Mouse (Mus musculus): ENCODE results near the gene Slc44a4.
"Not testable (repeated sequence)": the region's sequence is repeated elsewhere in the genome, so short reads cannot be mapped to it uniquely, and the experiment has no call there.

The Slc44a4 gene

DNA sequence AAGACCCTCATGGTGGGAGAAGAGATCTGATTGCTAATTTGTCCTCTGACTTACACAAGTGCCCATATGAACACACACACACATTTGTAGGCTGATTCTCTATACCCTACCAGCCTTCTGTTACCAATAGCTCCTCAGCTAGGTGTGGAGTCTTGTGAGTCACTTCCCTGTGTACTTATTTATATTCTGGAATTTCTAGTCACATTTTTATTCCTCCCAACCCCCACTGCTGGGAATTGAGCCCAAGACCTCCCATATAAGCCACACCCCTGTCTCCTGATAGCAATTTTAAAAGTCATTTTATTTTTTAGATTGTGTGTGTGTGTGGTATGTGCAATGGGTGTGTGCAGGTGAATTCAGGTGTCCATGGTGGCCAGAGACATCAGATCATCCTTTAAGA lies 30.1 kb downstream of the Slc44a4 start:
- DNase-seq: no peak

DNA sequence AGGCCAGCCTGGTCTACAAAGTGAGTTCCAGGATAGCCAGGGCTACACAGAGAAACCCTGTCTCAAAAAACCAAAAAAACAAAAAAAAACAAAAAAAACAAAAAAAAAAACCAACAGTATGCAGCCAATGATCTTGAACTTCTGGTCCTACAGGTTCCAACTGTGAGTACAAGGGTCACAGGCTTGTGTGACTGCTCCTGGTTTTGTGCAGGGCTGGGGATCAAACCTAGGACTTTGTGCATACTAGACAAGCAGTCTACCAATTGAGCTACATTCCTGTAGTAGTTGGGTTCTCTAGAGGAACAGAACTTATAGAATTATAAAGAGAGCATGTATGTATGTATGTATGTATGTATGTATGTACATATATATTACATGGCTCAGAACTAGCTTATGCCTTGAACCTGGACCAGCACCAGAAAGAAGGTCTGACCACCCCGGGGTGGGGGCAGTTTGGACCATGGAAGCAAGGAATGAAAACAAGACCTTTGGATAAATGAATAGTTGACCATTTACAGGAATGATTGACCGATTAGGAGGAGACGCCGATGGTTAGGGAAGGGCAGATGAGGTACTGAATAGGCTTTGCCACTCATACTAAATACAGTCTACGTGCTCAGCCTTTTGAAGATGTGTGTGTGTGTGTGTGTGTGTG lies 32.3 kb downstream of the Slc44a4 start:
- no peak for DNase-seq

DNA sequence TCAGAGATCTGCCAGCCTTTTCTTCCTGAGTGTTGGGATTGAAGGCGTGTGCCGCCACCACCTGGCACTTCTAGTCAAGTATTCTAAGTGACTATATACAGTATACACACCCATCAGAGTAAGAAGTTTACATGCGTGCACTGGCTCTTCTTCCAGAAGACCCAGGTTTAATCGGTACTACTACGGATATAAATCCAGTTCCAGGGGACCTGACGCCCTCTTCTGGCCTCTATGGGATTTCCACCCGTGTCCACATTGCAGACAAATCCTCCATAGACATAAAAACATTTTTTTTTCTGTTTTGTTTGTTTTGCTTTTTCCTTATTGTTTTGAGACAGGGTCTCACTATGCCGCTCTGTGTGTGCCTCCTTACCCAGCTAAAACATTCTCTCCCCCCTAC lies 33.3 kb downstream of the Slc44a4 start:
- peak; percentile 41 for DNase-seq

DNA sequence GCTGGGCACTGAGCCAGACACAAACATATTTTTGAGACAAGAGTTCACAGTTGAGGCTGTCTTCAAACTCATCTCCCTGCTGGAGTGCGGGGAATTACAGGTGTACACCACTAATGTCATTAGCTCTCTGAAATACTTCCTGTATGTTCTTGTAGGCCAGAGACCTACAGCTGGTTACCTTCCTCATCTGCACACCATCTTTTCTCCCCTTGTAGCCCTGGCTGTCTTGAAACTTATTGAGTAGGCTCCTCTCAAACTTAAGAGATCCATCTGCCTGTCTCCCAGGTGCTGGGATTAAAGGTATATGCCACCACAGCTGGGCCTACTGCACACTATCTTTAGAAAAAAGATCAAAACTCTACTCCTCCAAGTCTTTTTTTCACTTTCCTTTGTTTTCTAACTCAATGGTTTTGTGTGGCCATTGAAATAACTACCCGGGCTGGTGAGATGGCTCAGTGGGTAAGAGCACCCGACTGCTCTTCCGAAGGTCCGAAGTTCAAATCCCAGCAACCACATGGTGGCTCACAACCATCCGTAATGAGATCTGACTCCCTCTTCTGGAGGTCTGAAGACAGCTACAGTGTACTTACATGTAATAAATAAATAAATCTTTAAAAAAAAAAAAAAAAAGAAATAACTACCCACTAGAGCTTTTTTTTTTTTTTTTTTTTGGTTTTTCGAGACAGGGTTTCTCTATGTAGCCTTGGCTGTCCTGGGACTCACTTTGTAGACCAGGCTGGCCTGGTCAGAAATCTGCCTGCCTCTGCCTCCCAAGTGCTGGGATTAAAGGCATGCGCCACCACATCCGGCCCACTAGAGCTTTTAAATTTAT lies 34.7 kb downstream of the Slc44a4 start:
- not testable (repeated sequence) for DNase-seq

DNA sequence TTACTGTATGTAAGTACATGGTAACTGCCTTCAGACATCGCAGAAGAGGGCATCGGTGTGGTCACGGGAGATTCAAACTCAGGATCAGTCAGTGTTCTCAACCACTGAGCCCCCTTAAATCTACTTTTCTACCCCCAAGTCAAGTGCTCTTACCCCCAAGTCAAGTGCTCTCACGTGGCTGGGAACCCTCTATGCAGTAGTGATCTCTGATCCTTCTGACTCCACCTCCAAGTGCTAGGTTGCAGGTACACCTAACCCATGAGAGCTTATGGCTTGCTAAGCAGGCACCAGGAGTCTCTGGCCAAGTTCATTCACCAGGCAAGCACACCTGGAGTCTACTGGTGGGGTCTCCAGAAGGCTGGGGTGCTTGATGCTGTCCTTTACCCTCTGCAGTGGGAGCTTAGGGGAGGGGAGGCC lies 35.3 kb downstream of the Slc44a4 start:
- DNase-seq: no peak

DNA sequence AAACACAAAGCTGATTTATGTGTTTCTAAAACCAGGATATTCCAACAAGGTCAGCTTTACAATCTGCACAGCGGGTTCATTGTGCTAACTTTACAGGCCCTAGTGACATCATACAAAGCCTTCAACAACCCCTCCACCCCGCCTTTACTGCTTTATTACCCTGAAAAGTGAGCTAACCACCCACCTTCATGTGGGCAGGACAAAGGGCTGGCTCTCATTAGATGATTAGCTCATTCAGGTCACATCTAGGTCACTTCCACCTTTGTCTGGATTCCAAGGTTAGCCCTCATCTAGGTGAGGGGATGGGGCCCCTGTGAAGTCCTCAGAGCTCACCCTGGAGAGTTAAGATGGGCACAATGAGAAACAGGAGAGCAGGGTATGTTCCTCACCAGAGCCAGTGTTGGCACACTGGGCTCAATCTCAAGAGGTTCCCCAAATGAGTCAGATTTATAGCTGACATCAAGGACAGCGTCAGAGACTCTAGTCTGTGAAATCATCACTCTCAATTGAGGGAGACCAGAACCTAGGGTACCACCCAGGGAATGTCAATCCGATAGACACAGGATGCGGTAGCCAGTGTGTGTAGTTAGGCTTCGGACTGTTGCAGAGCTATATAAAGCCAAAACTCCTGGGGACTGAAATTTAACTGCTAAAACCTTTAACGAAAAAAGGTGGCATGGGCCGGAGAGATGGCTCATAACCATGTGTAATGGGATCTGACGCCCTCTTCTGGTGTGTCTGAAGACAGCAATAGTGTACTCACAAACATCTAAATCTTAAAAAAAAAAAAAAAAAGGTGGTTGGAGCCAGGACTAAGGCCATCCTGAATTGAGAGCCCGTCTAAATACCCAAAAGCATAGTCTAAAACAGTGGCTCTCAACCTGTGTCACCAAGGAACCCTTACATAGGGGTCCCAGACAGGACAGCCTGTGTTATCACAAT lies 36.5 kb downstream of the Slc44a4 start:
- no peak for DNase-seq

DNA sequence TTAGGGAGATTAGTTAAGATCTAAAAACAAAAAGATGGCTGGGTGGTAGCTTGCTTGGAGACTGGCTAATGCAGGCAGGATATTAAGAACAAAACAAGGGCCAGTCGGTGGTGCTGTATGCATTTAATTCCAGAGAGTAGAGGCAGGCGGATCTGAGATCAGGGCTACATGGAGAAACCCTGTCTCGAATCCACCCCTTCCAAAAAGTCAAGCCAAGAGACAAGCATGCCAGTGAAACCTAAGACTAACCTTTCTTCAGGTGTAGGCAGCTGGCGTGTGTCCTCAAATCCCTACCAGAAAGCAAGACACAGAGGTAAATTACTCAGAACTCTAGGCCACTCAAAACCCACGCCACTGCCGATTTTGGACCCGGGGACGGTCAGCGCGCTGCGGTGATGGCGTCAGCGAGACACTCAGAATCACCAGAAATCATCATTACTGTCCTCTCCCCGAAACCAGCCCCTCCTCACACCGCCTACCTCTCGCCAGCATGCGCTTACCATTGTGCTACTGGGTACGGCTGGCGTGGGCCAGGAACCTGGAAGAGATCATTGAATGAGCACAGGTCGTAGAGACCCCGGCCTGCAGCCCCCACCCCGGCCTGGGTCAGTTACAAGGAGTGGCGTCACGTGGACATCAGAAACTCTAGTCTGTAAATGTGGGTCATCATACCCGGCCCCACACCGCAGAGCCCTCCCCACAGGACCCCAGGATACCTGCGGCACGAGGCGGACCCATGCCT lies 37.5 kb downstream of the Slc44a4 start:
- DNase-seq: no peak

DNA sequence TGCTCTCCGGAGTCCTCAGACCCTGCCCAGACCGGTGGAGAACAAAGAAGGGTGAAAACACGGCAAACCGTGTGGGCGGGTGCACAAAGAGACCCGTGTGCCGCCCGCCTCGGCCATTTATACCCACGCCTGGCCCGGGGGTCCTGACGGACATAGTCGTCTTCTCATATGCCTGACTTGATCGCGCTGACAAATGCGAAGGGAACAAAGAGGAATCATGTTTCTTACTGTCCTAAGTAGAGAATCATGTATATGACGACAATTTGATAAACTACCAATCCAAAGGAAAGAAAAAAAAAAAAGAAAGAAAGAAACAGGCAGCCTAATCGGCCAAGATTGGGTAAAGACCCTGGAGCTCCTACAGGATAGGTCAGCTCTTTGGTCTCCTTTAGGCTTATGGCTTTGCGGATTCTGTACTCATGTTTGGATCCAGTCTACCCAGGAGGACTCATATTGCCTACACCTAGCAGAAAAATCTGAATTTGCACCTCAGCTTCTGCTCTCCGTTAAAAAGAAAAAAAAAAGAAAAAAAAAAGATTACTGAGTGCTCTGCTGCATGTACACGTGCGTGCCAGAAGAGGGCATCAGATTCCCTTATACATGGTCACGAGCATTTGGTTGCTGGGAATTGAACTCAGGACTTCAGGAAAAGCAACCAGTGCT lies 38.2 kb downstream of the Slc44a4 start:
- peak; percentile 86 for DNase-seq

DNA sequence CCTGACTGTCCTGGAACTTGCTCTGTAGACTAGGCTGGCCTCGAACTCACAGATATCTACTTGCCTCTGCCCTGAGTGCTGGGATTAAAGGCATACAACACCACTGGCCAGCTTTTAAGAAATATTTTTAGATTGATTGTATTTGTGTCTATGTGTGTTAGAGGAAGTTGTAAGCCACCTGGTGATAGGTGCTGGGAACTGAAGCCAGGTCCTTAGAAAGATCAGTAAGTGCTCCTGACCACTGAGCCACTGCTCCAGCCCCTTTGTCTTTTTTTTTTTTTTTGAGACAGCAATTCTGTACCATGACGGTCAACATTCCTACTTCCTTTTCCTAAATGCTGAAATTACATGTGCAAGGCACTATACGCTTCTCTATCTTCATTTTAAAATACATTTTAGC lies 39.0 kb downstream of the Slc44a4 start:
- no peak for DNase-seq

DNA sequence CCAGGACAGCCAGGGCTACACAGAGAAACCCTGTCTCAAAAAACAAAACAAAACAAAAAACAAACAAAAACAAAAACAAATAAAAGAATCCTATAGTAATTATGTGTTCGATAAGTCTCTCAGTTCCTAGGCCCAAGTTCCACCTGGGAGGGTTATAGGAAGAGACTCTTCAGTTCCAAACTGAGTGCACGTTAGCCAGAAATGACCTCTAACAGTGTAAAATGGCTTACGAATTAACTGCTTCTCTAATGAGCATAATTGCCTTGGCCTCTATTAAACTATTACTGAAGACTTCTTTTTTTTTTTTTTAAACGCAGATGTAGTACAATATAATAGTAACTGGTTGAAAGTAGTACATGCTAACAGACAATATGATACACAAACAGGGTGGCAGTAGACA lies 39.6 kb downstream of the Slc44a4 start:
- no peak for DNase-seq

DNA sequence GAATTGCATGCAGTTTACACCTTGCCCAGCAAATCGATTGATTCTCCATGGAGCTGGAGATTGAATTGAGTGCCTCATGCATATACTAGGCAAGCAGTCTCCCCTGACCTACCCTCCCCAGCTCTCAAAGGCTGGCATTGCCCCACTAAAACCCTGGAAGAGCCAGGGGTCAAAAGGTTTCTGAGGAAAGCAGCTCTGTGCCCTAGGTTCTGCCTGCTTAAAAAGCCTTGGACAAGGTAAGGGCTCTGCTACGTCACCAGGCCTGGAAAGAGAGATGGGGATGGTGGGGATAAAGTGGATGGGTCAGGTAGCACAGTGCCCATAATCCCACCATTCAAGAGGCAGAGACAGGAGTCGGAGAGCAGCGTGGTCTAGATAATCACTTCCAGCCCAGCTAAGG lies 40.6 kb downstream of the Slc44a4 start:
- no peak for DNase-seq

DNA sequence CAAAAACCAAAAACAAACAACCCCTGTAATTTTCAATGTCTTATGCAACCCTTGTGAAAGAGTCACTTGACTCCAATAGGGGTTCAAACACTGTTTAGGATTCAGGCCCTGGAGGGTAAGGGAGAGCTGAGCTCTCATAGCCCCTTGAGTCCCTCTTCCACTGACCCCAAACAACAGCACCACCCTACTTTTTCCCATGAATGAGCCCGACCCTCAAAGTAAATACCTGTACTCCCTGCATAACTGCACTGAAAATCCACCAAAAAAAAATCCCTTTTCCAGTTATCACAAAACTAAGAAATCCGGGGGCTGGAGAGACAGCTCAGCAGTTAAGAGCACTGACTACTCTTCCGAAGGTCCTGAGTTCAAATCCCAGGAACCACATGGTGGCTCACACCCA lies 41.6 kb downstream of the Slc44a4 start:
- DNase-seq: no peak

DNA sequence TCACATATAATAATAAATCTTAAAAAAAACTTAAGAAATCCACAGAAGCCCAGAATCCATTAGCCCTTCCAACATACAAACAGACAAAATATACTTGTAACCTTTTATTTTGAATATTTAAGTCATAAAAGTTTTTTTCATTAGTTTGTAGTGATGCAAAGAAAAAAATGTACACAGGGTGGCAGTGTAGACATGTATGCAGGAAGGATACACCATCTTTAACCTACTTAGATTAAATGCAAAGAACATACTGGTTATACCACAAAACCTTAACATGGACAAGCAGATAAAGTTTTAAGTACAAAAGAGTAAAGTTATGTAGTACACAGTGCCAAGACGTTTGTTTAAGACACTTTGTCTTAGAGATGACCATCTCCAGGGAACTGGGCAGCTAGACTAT lies 42.1 kb downstream of the Slc44a4 start:
- no peak for DNase-seq

DNA sequence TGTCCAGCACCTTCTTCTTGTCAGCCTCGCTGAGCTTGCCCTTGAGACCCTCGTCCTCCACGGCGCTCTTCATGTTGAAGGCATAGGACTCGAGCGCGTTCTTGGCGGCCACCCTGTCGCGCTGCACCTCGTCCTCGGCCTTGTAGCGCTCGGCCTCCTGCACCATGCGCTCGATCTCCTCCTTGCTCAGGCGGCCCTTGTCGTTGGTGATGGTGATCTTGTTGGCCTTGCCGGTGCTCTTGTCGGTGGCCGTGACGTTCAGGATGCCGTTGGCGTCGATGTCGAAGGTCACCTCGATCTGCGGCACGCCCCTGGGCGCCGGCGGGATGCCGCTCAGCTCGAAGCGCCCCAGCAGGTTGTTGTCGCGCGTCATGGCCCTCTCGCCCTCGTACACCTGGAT lies 43.0 kb downstream of the Slc44a4 start:
- DNase-seq: not testable (repeated sequence)

DNA sequence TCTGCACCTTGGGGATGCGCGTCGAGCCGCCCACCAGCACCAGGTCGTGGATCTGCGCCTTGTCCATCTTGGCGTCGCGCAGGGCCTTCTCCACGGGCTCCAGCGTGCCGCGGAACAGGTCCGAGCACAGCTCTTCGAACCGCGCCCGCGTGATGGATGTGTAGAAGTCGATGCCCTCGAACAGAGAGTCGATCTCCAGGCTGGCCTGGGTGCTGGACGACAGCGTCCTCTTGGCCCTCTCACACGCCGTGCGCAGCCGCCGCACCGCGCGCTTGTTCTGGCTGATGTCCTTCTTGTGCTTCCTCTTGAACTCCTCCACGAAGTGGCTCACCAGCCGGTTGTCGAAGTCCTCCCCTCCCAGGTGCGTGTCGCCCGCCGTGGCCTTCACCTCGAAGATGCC lies 43.7 kb downstream of the Slc44a4 start:
- DNase-seq: not testable (repeated sequence)

DNA sequence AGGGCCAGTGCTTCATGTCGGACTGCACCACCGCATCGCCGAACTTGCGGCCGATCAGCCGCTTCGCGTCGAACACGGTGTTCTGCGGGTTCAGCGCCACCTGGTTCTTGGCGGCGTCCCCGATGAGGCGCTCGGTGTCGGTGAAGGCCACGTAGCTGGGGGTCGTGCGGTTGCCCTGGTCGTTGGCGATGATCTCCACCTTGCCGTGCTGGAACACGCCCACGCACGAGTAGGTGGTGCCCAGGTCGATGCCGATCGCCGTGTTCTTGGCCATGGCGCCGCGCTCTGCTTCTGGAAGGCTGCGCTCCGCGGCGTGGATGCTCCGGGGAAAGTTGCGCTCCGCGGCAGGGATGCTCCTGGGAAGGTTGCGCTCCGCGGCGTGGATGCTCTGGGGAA lies 44.5 kb downstream of the Slc44a4 start:
- DNase-seq: peak; percentile 28

DNA sequence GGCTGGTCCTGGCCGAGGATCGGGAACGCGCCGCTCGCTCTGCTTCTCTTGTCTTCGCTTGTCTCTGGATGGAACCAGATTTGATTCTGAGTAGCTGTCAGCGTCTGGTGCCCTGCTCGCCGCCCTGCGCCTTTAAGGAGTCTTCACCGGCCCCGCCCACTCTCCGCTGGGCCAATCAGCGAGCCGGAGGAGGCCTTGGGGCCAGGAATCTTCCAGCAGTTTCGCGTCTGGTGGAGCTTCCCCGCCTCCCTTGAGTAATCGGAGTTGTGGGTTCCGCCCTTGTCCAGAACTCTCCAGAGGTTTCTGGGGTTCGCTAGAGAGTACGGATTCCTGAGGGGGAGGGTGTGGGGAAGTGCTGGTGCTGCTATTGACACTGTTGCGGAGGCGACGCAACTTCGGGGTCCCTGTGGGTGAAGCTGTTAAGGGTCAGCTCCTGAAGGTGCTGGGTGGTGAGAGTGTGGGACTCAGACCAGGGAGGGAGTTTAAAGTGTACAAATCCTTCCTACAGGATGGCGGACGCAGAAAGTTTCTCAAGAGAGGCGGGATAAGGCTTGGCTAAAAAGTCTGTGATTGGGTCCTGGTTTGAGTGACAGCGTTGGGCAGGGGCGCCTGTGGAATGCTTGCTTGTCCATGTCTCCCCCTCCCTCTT lies 45.0 kb downstream of the Slc44a4 start, which contains the start of gene Hspa1b:
TSS of gene Hspa1b (minus strand) at position 109 of the 649 bp plus-strand sequence.
- DNase-seq: peak; percentile 75

DNA sequence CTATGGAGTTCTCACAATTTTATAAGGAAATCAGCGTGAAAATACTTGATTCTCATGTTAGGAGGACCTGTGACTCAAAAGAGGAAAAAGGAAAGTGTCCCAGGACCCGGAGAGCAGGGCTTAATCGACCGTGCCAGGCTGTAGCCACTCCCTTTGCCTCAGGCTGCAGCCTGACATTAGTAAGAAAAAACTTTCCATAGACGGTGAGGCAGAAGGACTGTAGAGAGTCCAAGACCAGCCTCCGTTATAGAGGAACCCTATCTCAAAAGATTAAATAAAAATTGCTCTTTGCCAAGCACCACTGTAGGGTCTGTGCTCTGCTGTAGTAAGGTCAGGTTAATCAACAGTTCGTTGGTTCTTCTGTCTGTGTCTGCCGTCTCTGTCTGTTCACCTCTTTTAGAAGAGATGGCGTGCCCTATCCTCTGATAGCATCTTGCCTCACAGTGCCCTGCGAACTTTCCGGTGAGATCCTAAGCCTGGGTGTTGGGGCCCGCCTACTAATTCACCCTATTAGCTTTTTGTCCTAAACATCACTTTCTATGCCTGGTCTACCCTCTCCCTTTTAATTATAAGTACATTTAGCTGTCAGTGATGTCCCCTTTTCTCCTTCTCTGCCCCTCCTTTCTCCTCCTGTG lies 45.7 kb downstream of the Slc44a4 start:
- no peak for DNase-seq

DNA sequence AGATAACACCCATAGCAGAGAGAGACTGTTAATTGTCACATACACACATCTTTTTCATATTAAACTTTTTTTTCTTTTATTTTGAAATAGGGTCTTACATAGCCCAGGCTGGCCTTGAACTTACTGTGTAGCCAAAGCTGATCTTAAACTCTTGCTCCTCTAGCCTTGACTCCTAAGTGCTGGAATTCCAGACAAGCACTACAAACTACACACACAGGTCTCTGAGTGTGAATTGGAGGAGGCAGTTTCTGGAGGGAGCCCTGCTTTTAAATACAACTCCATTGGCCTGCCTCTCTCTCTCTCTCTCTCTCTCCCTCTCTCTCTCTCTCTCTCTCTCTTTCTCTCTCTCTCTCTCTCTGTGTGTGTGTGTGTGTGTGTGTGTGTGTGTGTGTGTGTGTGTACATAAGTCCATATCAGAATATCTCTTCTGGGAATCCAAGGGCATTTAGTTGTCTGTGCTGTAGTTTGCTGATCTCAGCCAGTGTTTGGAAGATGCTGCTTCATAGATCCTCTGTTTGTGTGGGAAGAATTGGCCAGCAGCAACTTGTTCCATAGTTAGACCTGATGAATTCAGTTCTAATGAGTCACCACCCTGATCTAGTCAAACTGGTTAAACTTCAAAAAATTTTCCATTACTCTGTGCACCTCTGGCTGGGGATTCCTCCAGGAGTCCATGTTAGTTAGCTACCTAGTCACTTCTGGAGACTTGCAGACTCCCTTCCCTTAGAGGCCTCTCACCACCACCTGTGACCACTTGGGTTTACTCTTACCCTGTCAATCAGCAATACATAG lies 46.6 kb downstream of the Slc44a4 start:
- no peak for DNase-seq

DNA sequence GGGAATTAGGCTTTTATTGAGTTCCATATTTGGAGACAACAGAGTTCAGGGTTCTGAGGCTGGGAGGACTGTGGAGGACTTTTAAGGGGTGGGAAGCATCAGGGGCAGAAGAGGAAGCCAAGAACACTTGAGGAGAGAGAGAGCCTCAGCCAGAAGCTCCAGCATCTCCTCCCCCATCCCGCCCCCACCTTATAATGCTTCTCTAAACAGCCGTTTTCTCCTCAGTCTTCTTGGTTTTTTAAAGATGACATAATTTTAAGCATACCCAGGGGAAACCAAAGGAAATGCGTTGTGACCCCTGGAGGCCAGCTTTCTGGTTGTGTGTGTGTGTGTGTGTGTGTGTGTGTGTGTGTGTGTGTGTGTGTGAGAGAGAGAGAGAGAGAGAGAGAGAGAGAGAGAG lies 47.9 kb downstream of the Slc44a4 start:
- DNase-seq: no peak
